Mouse (Mus musculus): Measurements from ENCODE around the gene Kif5a.

DNA sequence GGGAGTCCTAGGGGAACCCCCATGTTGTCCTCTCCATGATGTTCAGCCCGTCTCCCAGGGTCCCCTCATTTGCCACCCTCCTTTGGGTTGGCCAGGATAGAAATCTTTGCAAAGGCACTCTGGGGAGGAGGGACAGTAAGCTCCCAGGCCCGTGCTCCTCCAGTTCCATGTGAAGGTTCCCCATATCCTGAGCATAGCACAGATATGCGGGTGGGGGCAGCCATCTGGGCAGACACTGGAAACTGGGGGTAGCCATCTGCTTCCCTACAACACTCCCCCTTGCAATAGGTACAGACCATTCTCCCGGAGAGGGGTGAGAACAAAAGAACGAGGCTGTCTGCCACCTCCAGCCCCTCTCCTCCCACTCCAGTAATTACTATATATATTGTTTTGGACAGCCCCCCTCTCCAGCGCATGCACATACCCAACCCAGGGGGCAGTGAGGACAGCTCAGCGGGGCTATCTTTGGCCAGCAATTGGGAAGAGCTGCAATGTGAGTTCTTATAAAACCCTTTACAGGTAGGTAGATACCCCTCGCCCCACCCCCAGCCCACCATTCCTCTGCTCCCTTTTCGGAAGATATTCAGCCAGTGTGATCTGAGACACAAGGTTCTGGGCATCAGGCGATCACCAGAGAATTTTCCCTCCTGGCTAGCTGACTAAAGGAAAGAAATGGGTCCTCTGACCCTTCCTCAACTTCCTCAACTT, 75.6 kb downstream of the Kif5a start:
- TF ChIP-seq POLR2AphosphoS2 (IDR thresholded peaks at IDR 0.05; ENCODE audit: low read depth, low read length), result no peak
- no peak for TF ChIP-seq CTCF (conservative IDR thresholded peaks at IDR 0.05 in 1 of 2, IDR thresholded peaks at IDR 0.05 in 1 of 2; ENCODE audit: low read depth in 2 of 2, low read length in 2 of 2)
